ENCODE assay signal across 17 mouse cellular contexts in the genomic region with DNA sequence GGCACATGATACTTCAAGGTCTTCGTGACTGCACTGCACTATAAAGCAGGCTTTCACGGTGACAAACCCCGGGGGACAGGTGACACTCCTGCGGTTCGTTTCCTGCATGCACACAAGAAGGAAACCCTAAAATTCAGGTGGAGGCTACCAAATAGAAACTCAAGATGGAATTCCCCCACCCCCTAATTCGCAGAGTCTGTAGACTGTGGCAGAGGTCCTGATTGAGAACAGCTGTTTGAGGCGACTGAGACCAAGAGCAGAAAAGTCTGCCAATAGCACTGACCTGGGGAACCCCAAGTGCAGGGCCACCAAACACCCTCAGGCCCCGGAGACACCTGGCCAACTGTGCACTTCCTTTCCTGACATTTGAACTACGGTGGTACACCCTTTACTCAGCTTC.
A peak's percentile ranks its signal among the peaks of the same experiment; 100 is the strongest.
DNase-seq lines count a peak whose midpoint lies in the region; ATAC-seq and TF ChIP-seq lines count a peak whose summit lies in the region.
"Had no signal": no experiment of that assay in that cellular context is flagged by ENCODE, and none has a peak within 500 bp of the region (broad histone marks: within the 10 kb centered on the region; RNA-seq: fewer than 3 reads in every experiment).

No protein-coding gene starts in this region.

- no peaks in the 10 kb centered on the region for H3K9me3 ChIP-seq in embryonic facial prominence, embryonic 11.5 days (replicated peaks; ENCODE audit: control insufficient read depth, low read length)
- no peaks in the 10 kb centered on the region for H3K9me3 ChIP-seq in limb, embryonic 14.5 days (ENCODE audit: control insufficient read depth, low read length)
- H3K9me3 ChIP-seq: heart, embryonic 13.5 days had no signal

- peak; percentile 21 for DNase-seq in embryo, embryonic 10 days (ENCODE audit: low spot score)
- DNase-seq in embryo, embryonic 9.5 days (ENCODE audit: extremely low spot score), result no peak
- DNase-seq in A20 (ENCODE audit: low read depth, low spot score), result peak; percentile 91
- DNase-seq in embryonic facial prominence, embryonic 11.5 days (ENCODE audit: low spot score), result peak; percentile 78
- DNase-seq in limb, embryonic 14.5 days (ENCODE audit: low spot score), result peak; percentile 33
- no peak for DNase-seq in ovary, adult 18-20 months (ENCODE audit: low spot score)
- DNase-seq in right cerebral cortex, adult 2 months (ENCODE audit: low spot score in 2 of 2), result no peak
- DNase-seq in cerebellum, adult 9-11 months, result no peak
- DNase-seq: adrenal gland, adult 2 months; cerebellum, adult 18-20 months; heart, postnatal 4 days; liver; lung, embryonic 14.5 days had no signal

- no peak overlapping the region for H3K4me3 ChIP-seq in embryonic facial prominence, embryonic 11.5 days (ENCODE audit: low read depth, low read length)
- no peak overlapping the region for H3K4me3 ChIP-seq in limb, embryonic 14.5 days (replicated peaks; ENCODE audit: low read length)
- H3K4me3 ChIP-seq: heart, embryonic 13.5 days; left cerebral cortex, adult 2 months had no signal

- H3K4me2 ChIP-seq in embryonic facial prominence, embryonic 11.5 days (ENCODE audit: low read depth, low read length), result no peak overlapping the region
- H3K4me2 ChIP-seq in limb, embryonic 14.5 days (replicated peaks; ENCODE audit: low read depth, low read length, severe bottlenecking), result no peak overlapping the region
- H3K4me2 ChIP-seq: heart, embryonic 13.5 days; lung, embryonic 14.5 days had no signal

- H3K36me3 ChIP-seq in embryonic facial prominence, embryonic 11.5 days (replicated peaks; ENCODE audit: control insufficient read depth, insufficient read depth, low read depth, low read length), result no peaks in the 10 kb centered on the region
- H3K36me3 ChIP-seq in limb, embryonic 14.5 days (ENCODE audit: control insufficient read depth, insufficient read depth, low read length), result no peaks in the 10 kb centered on the region
- H3K36me3 ChIP-seq: heart, embryonic 13.5 days had no signal

- no peaks in the 10 kb centered on the region; the same call in none of the 2 replicates for H3K4me1 ChIP-seq in embryonic facial prominence, embryonic 11.5 days (ENCODE audit: control insufficient read depth, insufficient read depth, low read length)
- peaks cover 13% of the 10 kb centered on the region for H3K4me1 ChIP-seq in limb, embryonic 14.5 days (ENCODE audit: control insufficient read depth, insufficient read depth, low read length)
- H3K4me1 ChIP-seq: heart, embryonic 13.5 days had no signal

- no peak overlapping the region for H3K9ac ChIP-seq in embryonic facial prominence, embryonic 11.5 days (replicated peaks; ENCODE audit: low read length)
- no peak overlapping the region for H3K9ac ChIP-seq in limb, embryonic 14.5 days (ENCODE audit: low read depth, low read length, severe bottlenecking)
- H3K9ac ChIP-seq: heart, embryonic 13.5 days; lung, embryonic 14.5 days had no signal

- no peaks in the 10 kb centered on the region for H3K27me3 ChIP-seq in embryonic facial prominence, embryonic 11.5 days (ENCODE audit: control insufficient read depth, insufficient read depth, low read length)
- no peaks in the 10 kb centered on the region for H3K27me3 ChIP-seq in limb, embryonic 14.5 days (ENCODE audit: control insufficient read depth, insufficient read depth, low read length)
- H3K27me3 ChIP-seq: heart, embryonic 13.5 days had no signal

- WGBS in embryonic facial prominence, embryonic 11.5 days, result 47% methylated on average over 9 of the region's 9 CpGs
- 20% methylated on average over 9 of the region's 9 CpGs for WGBS in limb, embryonic 14.5 days

- no peak for TF ChIP-seq POLR2A in limb, embryonic 14.5 days (IDR thresholded peaks at IDR 0.05; ENCODE audit: borderline replicate concordance, extremely low read depth, insufficient read depth, insufficient read length)

- H3K27ac ChIP-seq in embryonic facial prominence, embryonic 11.5 days (replicated peaks; ENCODE audit: low read depth, low read length), result no peak overlapping the region
- H3K27ac ChIP-seq in limb, embryonic 14.5 days (replicated peaks; ENCODE audit: low read depth, low read length), result no peak overlapping the region
- H3K27ac ChIP-seq: heart, embryonic 13.5 days; left cerebral cortex, adult 2 months; macrophage had no signal

- ATAC-seq in embryonic facial prominence, embryonic 11.5 days (replicated peaks; ENCODE audit: insufficient number of reproducible peaks, low FRiP score, low TSS enrichment, low read depth), result no peak
- ATAC-seq in limb, embryonic 14.5 days (ENCODE audit: low FRiP score, low read depth), result no peak
- ATAC-seq: midbrain, embryonic 16.5 days had no signal

Comparison
In these comparisons a context has a peak if more than half of its experiments do, and no peak if none do; other contexts are left out.
1. DNase-seq: peak in embryo, embryonic 10 days (single experiment), A20 (single experiment), embryonic facial prominence, embryonic 11.5 days (single experiment) and limb, embryonic 14.5 days (single experiment); none in embryo, embryonic 9.5 days (single experiment), ovary, adult 18-20 months (single experiment), right cerebral cortex, adult 2 months (0 of 2) and cerebellum, adult 9-11 months (single experiment).